Mouse (Mus musculus) myocyte (in vitro differentiated cells): ENCODE measurements at regions not wholly inside any gene's neighbourhood (a gene's known extent, or its start where the extent isn't known, plus 50 kb on each side); places are given as distances from the start of the nearest gene placed in this dataset.

Experiments used
- CEBPB ChIP-seq: IDR thresholded peaks from 2 replicates; pipeline ENCODE4 v1.6.1; 2011; ENCODE audit warnings: mild to moderate bottlenecking, moderate library complexity; ENCODE audit not compliant: poor library complexity, insufficient read depth, severe bottlenecking
- E2F4 ChIP-seq: IDR thresholded peaks from one replicate; pipeline ENCODE4 v1.6.1; 2011; ENCODE audit warnings: mild to moderate bottlenecking, control low read depth, moderate library complexity; ENCODE audit not compliant: insufficient read depth
- MAX ChIP-seq: IDR thresholded peaks from one replicate; pipeline ENCODE4 v1.6.1; 2011; ENCODE audit warnings: low read depth, mild to moderate bottlenecking, control low read depth
- MYOD1 ChIP-seq, 3 experiments: IDR thresholded peaks; one replicate each; pipeline ENCODE4 v1.6.1; 2011; ENCODE audit warnings: control low read depth in 2 of 3, low read depth in 2 of 3, mild to moderate bottlenecking in 2 of 3, moderate library complexity in 1 of 3; ENCODE audit not compliant: insufficient read length in 2 of 3, control insufficient read depth in 1 of 3
- MYOG ChIP-seq, 3 experiments: IDR thresholded peaks; one replicate each; pipeline ENCODE4 v1.6.1; 2011; ENCODE audit warnings: control low read depth in 2 of 3, low read depth in 2 of 3, mild to moderate bottlenecking in 2 of 3; ENCODE audit not compliant: insufficient read length in 2 of 3, control insufficient read depth in 1 of 3, insufficient read depth in 1 of 3
- POLR2A ChIP-seq: IDR thresholded peaks from one replicate; pipeline ENCODE4 v1.6.1; 2011; ENCODE audit warnings: low read depth, mild to moderate bottlenecking, control low read depth, moderate library complexity; ENCODE audit not compliant: insufficient read length
- POLR2AphosphoS2 ChIP-seq: IDR thresholded peaks from one replicate; pipeline ENCODE4 v1.6.1; 2011; ENCODE audit warnings: low read depth, control low read depth; ENCODE audit not compliant: insufficient read length
- USF1 ChIP-seq: IDR thresholded peaks from one replicate; pipeline ENCODE4 v1.6.1; 2011; ENCODE audit warnings: low read depth, mild to moderate bottlenecking, control low read depth, moderate library complexity

DNA sequence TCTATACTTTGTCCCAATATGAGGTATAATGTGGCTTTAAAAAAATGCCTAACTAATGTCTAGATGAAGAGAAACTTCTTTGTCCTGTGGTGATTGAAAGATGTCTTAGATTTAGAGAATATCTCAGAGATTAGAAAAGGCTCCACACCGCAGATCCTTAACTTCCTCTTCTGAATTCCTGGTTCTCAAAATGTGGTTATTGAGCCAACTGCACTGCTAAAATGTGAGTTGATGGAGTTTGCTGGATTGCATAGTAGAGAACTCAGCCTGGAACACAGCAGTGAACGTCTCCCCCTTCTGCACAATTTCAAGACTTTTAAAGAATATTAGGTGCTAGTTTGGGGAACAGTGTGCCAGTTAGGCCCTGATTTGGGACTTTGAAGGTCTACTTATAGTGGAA, 312.7 kb upstream of the Cd180 start:
- no peak for TF ChIP-seq POLR2AphosphoS2
- TF ChIP-seq CEBPB, result no peak
- TF ChIP-seq USF1, result no peak
- no peak for TF ChIP-seq POLR2A
- no peak for TF ChIP-seq MYOG (IDR thresholded peaks at IDR 0.05; ENCODE audit: control insufficient read depth in 1 of 3, insufficient read depth in 1 of 3, insufficient read length in 2 of 3, low read depth in 2 of 3)
- no peak for TF ChIP-seq E2F4
- TF ChIP-seq MYOD1 (IDR thresholded peaks at IDR 0.05; ENCODE audit: control insufficient read depth in 1 of 3, insufficient read length in 2 of 3, low read depth in 2 of 3), result no peak
- TF ChIP-seq MAX, result no peak
